Mouse (Mus musculus) stomach, adult 2 months (tissue): Measurements from ENCODE around the gene Lyst. TPM values are rescaled to one million over a fixed set of nuclear protein-coding genes. Genes with fewer than 3 reads are reported as not detected.

ENCODE experiments used
- polyA plus RNA-seq: library from polyadenylated mRNA; depleted of rRNA; stranded (reverse); fragments of >200 nt; gene quantifications from 2 replicates; pipeline ENCODE4 v1.2.3, GENCODE M21; 2012; rRNA removed

Gene Lyst
- 0.34 and 0.58 TPM in 2 replicates for polyA plus RNA-seq

DNA sequence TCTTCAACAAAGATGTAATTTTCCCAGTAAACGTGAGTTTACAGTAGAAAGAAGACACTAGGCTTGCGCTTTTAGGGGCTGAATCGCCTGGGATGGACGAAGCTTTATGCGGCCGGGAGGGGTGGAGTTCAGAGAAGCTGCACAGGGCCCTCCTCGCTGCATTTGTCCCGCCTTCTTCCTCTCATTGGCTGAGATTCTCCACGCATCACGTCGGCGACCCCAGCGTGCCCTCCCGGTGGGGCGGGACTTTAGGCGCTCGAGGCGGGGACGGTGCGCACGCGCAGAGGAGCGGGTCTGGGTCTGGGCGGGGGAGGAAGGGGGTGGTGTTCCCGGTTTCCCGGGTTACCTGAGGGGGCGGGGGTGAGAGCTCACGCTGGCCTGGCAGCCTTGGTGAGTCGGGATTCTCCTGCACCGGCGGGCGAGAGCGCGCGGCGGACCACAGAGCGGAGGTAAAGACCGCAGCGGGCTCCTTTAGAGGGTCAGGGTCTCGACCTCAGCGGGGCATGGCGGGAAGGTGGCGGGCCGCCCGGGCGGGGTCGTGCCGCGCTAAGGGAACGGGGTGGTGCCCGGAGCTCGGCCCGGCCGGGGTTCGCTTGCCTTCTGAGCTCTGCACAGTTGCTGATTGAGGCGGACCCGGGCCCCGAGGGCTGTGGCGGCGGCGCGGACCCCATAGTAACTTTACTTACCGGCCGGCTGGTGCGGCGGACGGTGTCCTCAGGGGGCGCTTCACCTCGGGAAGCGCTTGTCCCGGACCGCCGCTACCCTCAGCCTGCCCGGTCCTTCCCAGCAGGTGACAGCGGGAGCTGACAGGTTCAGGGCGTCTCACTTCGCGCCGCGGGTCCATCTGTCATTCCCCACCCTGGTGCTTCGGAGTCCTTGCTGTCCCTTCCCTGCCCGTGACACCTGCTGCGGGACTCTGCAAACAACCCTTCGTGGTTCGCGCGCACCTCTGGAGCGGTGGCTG, at the start of gene Lyst:
Gene Lyst (plus strand): TSS at position 350 of the 964 bp plus-strand sequence.

GRCm38 (mm10) chr13:13783894-13784419, 193.8 kb downstream of the Lyst start, which contains the start of gene Gng4:
Gng4 (plus strand) TSS chr13:13784059.

Other genes starting within 250 kb of the Lyst start
- 4.5 and 10.0 TPM in 2 replicates for gene Gpr137b, start 196.4 kb upstream of the Lyst start, polyA plus RNA-seq
- gene Nid1, start 152.8 kb upstream of the Lyst start, polyA plus RNA-seq = 17.3 and 29.9 TPM in 2 replicates
- gene Gng4, start 193.7 kb downstream of the Lyst start, polyA plus RNA-seq = 0.61 and 1.4 TPM in 2 replicates